Comparison of ENCODE assay signal across 25 mouse cellular contexts in the genomic region with DNA sequence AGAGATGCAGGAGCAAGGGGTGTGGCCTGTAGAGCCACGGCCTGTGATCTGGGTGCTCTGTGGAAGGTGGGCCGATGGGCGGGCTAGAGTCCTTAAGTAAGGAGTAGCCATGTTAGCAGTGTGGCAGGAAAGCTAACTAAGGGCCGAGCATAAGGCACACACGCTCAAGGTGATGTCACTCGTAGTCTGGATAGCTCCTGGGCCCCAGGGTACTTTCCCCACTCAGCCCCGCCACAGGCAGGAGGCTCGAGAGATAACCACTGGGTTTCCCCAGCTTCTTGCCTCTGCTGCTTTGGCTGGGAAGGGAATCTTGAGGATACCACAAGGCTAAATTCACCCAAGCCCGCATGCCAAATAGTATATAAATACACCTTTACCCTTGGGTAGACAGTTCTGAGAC.
"Had no signal": no experiment of that assay in that cellular context is flagged by ENCODE, and none has a peak within 500 bp of the region (broad histone marks: within the 10 kb centered on the region; RNA-seq: fewer than 3 reads in every experiment).

No protein-coding gene starts in this region.

- H3K9me3 ChIP-seq: heart, embryonic 10.5 days; heart, embryonic 12.5 days; hindbrain, embryonic 10.5 days; hindbrain, embryonic 12.5 days; hindbrain, embryonic 15.5 days; kidney, embryonic 15.5 days; limb, embryonic 13.5 days; limb, embryonic 15.5 days had no signal

- H3K4me2 ChIP-seq: heart, embryonic 12.5 days; hindbrain, embryonic 12.5 days; hindbrain, embryonic 15.5 days; kidney, embryonic 15.5 days; limb, embryonic 13.5 days; limb, embryonic 15.5 days had no signal

- H3K27me3 ChIP-seq: heart, embryonic 12.5 days; hindbrain, embryonic 12.5 days; hindbrain, embryonic 15.5 days; kidney, embryonic 15.5 days; limb, embryonic 13.5 days; limb, embryonic 15.5 days had no signal

- H3K36me3 ChIP-seq: hindbrain, embryonic 10.5 days; hindbrain, embryonic 12.5 days; hindbrain, embryonic 15.5 days had no signal

- DNase-seq: gastrocnemius, adult 2 months; gastrocnemius, postnatal 10 days; gastrocnemius, postnatal 25 days; heart, adult 18-20 months; heart, postnatal 10 days; heart, postnatal 4 days; kidney, adult 11 months; kidney, adult 2 months; kidney, adult 9 months; kidney, postnatal 14 days; kidney, postnatal 36 days; layer of hippocampus, adult 9-11 months; layer of hippocampus, postnatal 36 days; left cerebral cortex, postnatal 4 days had no signal

- H3K4me1 ChIP-seq: hindbrain, embryonic 12.5 days had no signal

- H3K9ac ChIP-seq: heart, embryonic 12.5 days; hindbrain, embryonic 12.5 days; hindbrain, embryonic 15.5 days; kidney, embryonic 15.5 days; limb, embryonic 13.5 days; limb, embryonic 15.5 days had no signal

- H3K4me3 ChIP-seq: gastrocnemius, adult 2 months; heart, embryonic 10.5 days; heart, embryonic 12.5 days; hindbrain, embryonic 10.5 days; hindbrain, embryonic 12.5 days; hindbrain, embryonic 15.5 days; kidney, embryonic 15.5 days; limb, embryonic 13.5 days; limb, embryonic 15.5 days had no signal

- ATAC-seq: hindbrain, postnatal 0 days; intestine, embryonic 16.5 days had no signal

- H3K27ac ChIP-seq: heart, embryonic 10.5 days; hindbrain, embryonic 10.5 days; hindbrain, embryonic 12.5 days; hindbrain, embryonic 15.5 days; hindbrain, postnatal 0 days; kidney, embryonic 15.5 days; kidney, postnatal 0 days; limb, embryonic 13.5 days; limb, embryonic 15.5 days had no signal
